Mouse (Mus musculus): Measurements from ENCODE around the gene Adprm. TPM values are rescaled to one million over a fixed set of nuclear protein-coding genes. Genes with fewer than 3 reads are reported as not detected.
"Not testable (repeated sequence)": the region's sequence is repeated elsewhere in the genome, so short reads cannot be mapped to it uniquely, and the experiment has no call there.

Gene Adprm
- 1 to 10 TPM; 5.6 to 7.8 TPM for total RNA-seq (2021)
- long read RNA-seq, experiment 1, transcript Adprm-201 (5 exons, 1,283 nt): major isoform, 5 of 7 reads
- long read RNA-seq, experiment 1, partial matches to known transcripts: 0 of 7 reads
- long read RNA-seq, experiment 1, other reads (novel, unspliced or antisense): 2 of 7 reads
- long read RNA-seq, experiment 2, partial matches to known transcripts: 0 of 4 reads
- long read RNA-seq, experiment 2, other reads (novel, unspliced or antisense): 0 of 4 reads

DNA sequence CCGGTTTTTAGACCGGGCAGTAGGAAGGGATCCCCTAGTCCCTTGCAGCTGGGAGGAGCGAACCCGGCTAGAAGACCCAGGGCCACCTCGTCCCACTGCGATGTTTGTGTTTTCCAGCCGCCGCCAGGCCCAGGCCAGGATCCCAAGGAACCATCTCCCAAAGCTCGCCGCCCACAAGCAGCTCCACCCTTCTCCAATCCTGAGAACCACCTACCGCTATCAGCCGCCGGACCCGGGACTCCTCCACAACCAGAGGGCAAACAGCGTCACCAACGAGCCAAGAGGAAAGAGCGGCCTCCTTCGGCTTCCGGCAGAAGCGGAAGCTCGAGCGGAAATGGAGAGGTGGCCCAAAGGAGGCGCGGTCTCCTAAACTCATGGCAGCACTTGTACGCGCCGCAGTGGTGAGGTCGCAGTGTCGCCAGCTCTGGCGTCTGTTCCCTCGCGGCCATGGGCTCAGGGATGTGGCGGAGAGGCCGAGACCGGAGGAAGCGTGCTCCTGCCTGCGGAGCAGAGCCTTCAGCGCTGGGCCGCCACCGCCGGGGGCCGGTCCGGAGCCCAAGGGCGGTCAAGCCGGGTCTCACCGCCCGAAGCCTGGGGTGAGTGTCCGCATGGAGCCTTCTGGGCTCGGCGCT lies at the start of gene Adprm, which contains the start of gene Sco1:
Adprm (minus strand) TSS at position 274 of the 632 bp plus-strand sequence.
Sco1 (plus strand) TSS at position 350 of the 632 bp plus-strand sequence.
- intact Hi-C loops (cut with DNase I; ENCODE audit: low total_unique reads): no loop called here
- DNase-seq: peak; percentile 89

DNA sequence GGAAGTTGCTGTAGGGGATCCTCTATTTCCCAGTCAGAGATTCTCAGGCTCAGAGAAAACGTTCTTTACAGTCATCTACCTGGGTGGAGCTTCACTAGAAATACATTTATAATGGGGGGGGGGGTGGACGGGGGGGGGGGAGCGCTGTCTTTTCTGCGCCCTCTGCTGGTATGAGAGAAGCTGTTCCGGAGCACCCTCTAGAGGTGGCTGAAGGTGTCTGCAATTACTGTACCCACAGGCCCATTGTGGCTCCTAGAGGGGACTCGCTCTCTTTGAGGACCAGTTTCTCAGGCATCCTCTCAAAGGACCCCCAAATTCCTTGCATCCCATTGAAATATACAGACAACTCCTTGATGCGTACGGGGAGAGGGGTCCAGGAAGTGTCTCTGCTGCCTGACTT lies 49.3 kb upstream of the Adprm start:
- intact Hi-C loops (cut with DNase I; ENCODE audit: low total_unique reads): no loop called here

DNA sequence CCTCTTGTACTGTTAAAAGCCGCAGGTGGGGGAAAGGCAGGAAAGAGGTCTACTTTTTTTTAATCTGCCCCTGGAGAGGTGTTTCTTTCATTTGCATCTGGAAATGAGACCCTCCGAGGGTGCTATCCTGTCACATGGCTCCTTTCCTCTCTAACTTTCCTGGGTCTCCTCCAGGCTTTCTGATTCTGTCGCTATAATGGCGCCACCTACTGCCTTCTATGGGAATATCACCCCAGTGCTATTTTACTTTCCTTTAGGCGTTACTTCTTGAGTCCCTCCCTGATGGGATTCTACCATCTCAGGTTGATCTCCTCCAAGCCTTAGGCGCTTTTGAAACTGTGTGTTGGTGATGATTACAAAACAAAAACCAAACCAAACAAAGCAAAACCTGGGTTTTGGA lies 47.8 kb upstream of the Adprm start:
- DNase-seq: no peak
- intact Hi-C loops (cut with DNase I; ENCODE audit: low total_unique reads): no loop called here

More for the DNA sequence above, 49.3 kb upstream of the Adprm start:
- DNase-seq: peak; percentile 39

DNA sequence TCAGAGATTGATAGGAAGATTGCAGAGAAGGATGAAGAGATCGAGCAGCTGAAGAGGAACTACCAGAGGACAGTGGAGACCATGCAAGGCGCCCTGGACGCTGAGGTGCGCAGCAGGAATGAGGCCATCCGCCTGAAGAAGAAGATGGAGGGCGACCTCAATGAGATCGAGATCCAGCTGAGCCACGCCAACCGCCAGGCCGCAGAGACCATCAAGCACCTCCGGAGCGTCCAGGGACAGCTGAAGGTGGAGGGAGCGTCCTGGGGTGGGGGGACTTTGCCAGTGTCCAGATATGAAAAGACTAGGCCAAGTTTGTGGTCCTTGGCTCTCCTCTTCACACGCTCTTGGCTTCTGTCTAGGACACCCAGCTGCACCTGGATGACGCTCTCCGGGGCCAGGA lies 46.8 kb upstream of the Adprm start:
- DNase-seq: no peak
- intact Hi-C loops (cut with DNase I; ENCODE audit: low total_unique reads): no loop called here

DNA sequence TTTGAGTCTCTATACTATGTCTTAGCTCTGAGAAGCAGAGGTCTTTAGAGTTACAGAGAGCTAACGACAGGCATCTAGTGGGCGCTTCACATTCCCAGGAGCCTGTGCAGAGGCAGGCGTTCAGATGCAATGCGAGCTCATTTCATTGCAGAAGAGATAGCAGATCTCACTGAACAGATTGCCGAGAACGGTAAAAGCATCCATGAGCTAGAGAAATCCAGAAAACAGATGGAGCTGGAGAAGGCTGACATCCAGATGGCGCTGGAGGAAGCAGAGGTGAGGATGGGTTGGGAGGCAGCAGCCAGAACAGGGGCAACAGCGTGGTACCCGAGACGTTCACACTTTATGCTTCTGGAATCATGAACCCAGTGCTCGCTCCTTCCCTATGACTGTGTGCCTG lies 46.0 kb upstream of the Adprm start:
- no peak for DNase-seq
- intact Hi-C loops (cut with DNase I; ENCODE audit: low total_unique reads): no loop called here

DNA sequence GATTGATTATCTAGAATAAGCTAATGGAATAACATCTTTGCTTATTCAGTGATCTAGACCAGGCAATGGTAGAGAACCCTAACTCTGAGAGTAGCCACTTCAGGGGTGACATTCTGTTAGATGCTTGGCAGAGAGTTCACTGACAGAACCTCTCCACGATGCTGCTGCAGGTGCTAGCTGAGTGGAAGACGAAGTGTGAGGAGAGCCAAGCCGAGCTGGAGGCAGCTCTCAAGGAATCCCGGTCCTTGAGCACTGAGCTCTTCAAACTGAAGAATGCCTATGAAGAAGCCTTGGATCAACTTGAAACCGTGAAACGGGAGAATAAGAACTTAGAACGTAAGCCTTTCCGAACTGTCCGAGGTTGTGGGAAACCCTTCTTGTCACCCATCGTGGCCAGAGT lies 45.3 kb upstream of the Adprm start:
- no peak for DNase-seq
- intact Hi-C loops (cut with DNase I; ENCODE audit: low total_unique reads): no loop called here

DNA sequence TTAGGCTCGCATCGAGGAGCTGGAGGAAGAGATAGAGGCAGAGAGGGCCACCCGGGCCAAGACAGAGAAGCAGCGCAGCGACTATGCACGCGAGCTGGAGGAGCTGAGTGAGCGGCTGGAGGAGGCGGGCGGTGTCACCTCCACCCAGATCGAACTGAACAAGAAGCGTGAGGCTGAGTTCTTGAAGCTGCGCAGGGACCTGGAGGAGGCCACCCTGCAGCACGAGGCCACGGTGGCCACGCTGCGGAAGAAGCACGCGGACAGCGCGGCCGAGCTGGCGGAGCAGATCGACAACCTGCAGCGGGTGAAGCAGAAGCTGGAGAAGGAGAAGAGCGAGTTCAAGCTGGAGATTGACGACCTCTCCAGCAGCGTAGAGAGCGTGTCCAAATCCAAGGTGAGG lies 42.1 kb upstream of the Adprm start:
- no peak for DNase-seq
- intact Hi-C loops (cut with DNase I; ENCODE audit: low total_unique reads): no loop called here

DNA sequence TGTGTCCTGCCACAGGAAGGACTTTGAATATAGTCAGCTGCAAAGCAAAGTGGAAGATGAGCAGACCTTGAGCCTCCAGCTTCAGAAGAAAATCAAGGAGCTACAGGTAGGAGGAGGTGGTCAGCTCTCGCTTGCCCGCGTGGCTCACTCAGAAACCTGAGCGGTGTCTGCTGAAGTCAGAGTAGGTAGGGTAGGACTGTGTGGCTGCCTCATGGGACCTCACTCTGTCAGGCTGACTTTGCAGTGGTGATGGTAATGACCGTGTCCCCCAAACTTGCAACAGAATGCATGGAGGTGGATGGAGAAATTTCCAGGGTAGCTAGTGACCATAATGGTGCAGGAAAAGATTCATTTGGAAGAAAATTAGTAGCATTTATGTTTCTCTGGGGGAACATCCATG lies 41.3 kb upstream of the Adprm start:
- DNase-seq: no peak
- intact Hi-C loops (cut with DNase I; ENCODE audit: low total_unique reads): no loop called here

DNA sequence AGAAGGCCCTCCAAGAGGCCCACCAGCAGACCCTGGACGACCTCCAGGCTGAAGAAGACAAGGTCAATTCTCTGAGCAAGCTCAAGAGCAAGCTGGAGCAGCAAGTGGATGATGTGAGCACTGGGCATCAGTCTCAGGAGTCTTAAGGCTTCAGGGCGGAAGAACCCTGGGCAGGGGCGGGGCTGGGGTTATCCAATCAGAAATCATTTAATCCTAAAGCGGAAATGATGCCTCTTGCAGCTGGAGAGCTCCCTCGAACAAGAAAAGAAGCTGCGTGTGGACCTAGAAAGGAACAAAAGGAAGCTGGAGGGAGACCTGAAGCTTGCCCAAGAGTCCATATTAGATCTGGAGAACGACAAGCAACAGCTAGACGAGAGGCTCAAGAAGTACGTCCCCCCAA lies 40.8 kb upstream of the Adprm start:
- intact Hi-C loops (cut with DNase I; ENCODE audit: low total_unique reads): no loop called here
- no peak for DNase-seq

DNA sequence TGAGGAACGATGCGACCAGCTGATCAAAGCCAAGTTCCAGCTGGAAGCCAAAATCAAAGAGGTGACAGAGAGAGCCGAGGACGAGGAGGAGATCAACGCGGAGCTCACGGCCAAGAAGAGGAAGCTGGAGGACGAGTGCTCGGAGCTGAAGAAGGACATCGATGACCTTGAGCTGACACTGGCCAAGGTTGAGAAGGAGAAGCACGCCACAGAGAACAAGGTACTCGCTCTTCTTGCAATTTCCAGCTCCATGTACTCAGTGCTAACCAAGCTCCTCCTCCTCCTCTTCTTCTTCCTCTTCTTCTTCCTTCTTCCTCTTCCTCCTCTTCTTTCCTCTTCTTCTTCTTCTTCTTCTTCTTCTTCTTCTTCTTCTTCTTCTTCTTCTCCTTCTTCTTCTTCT lies 40.0 kb upstream of the Adprm start:
- DNase-seq; intact Hi-C loops (cut with DNase I; ENCODE audit: low total_unique reads): not testable (repeated sequence)

DNA sequence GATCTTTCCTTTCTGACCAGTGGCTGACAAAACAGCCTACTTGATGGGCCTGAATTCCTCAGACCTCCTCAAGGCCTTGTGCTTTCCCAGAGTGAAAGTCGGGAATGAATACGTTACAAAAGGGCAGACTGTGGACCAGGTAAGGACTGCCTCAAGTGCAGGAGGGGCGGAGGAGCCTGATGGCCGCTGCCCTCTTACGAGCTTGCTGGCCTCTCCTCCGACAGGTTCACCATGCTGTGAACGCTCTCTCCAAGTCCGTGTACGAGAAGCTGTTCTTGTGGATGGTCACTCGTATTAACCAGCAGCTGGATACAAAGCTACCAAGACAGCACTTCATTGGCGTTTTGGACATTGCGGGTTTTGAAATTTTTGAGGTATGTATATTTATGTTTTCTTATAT lies 34.8 kb upstream of the Adprm start:
- intact Hi-C loops (cut with DNase I; ENCODE audit: low total_unique reads): no loop called here
- no peak for DNase-seq

DNA sequence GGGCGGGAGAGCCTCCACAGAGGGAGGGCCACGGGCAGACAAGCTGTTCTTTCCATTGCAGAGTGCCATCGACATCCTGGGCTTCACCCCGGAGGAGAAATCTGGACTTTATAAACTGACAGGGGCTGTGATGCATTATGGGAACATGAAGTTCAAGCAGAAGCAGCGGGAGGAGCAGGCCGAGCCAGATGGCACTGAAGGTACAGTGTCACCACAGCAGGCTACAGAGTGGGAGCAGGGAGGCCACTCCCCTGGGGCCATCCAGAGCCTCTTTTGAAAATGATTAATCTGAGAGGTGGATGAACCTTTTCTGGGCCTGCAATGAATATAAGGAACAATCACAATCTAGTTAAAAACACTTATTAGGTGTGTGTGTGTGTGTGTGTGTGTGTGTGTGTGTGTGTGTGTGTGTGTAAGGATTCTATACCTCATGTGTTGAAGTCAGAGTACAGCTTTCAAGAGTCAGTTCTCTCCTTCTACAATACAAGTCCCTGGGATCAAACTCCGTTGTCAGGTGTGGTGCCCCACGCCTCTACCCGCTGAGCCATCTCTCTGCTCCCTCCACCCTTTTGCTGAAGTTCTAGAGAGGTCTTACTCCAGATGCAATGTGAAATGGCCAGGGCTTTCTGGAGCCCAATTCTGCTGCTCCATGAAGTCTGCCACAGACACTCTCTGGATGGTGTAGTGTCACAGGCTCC lies 34.2 kb upstream of the Adprm start:
- DNase-seq: no peak
- intact Hi-C loops (cut with DNase I; ENCODE audit: low total_unique reads): no loop called here

DNA sequence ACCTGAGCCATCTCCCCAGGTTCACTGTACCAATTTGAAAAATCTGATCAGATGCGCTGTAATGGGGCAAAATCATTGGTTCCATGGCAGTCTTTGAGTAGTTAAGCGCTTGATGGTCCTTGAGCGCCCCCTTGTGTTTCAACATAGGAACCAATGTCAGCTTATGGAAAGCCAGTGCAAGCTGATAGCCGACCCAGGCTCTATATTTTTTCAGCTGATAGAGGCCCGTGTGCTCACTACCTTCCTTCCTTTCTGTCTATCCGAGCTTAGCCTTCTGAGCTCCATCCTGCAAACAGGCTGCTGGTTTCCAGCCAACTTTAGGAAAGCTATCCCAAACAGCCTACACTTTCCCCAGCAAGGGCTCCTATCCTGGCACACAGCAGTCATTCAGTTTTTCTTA lies 33.1 kb upstream of the Adprm start:
- peak; percentile 68 for DNase-seq
- intact Hi-C loops (cut with DNase I; ENCODE audit: low total_unique reads): no loop called here

DNA sequence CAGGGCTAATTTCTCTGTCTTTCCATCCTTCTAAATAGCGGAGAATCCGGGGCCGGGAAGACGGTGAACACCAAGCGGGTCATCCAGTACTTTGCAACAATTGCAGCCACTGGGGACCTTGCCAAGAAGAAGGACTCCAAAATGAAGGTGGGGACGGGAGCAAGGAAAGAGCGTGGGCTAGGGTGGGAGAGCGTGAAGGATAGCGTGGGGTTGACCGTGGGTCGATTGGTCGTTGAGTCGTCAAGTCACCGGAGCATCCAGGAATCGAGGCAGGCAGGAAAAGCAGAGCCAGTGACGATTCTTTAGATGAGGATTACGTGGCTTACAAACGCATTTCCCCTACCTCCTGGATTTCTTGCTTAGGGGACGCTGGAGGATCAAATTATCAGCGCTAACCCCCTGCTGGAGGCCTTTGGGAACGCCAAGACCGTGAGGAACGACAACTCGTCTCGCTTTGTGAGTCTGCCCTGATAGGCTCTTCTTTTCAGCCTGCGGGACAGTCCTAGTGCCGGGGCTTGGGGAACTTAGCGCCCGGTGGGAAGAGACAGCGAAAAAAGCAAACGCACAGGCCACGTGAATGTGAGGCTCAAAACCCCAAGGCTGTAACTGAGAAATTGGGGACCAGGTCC lies 31.4 kb upstream of the Adprm start:
- intact Hi-C loops (cut with DNase I; ENCODE audit: low total_unique reads): loop anchor here (5.0 kb wide), 1 partner anchor 177 kb away; no protein-coding TSS in a partner anchor

DNA sequence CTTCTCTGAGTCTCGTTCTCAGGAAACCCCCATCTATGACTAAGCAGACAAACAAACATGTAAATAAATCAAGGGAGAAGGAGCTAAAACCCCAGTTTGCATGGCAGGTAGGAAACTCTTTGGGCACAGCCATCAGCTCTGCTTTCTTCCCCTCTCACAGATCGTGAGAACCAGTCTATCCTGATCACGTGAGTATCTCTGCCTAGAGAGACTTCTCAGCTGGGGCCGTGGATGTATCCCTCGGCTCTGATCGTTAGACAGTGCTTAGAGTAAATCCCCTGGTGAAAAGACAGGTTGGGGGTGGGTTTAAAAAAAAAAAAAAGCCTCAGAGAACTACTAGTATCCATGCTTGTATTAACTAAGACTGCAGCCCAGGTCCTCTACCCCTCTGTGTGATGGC lies 30.8 kb upstream of the Adprm start:
- DNase-seq: no peak
- intact Hi-C loops (cut with DNase I; ENCODE audit: low total_unique reads): loop anchor here (5.0 kb wide), 1 partner anchor 176 kb away; no protein-coding TSS in a partner anchor

More for the DNA sequence above, 31.4 kb upstream of the Adprm start:
- DNase-seq: no peak

DNA sequence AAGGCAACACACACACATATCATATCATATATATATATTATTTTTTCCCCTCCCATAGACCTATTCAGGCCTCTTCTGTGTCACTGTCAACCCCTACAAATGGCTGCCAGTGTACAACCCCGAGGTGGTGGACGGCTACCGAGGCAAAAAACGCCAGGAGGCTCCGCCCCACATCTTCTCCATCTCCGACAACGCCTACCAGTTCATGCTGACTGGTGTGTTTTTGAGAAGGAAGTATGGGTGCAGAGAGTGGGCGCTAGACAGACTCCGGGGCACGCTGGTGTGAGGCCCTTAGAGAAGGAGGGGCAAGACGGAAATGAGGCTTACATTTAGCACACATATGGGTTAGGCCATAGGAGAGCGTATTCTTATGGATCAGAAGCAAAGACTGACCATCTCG lies 30.4 kb upstream of the Adprm start:
- intact Hi-C loops (cut with DNase I; ENCODE audit: low total_unique reads): loop anchor here (5.0 kb wide), 1 partner anchor 175 kb away; no protein-coding TSS in a partner anchor
- no peak for DNase-seq

DNA sequence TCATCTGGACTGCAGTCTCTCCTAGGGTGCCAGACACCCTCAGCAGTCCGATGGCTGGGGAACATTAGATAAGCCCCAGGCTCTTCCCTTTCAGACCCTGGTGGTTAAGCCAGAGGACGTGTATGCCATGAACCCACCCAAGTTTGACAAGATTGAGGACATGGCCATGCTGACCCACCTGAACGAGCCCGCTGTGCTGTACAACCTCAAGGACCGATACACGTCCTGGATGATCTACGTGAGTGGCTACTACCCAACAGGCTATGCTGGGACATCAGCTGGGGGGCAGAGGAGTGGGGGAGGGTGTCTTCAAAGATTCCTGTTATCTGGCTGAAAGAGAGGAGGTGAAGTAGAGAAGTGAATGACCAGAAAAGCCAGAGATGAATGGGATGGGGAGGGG lies 29.8 kb upstream of the Adprm start:
- intact Hi-C loops (cut with DNase I; ENCODE audit: low total_unique reads): loop anchor here (5.0 kb wide), 1 partner anchor 175 kb away; no protein-coding TSS in a partner anchor

DNA sequence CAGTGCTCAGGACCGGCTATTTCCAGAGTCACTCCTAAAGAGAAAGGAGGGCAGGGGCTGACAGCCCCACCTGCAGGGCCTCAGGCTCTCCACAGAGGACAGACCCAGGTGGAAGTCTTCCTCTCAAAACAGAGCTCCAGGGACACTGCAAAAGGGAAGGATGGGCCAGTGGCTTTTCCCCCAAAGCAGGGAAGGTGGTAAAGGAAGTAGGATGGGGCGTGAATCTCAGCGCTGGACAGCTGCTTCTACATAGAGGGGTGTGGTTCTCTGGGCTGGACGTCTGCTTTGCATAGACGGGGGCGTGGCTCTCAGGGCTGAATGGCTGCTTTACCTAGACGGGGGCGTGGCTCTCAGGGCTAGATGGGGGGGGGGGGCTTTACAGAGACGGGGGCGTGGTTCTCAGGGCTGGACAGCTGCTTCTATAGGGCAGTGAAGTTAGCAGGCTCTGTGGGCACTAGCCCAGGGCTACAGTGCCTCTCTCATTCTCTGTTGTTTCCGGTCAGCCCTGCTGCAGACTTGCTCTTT lies 28.8 kb upstream of the Adprm start:
- no peak for DNase-seq
- intact Hi-C loops (cut with DNase I; ENCODE audit: low total_unique reads): loop anchor here (5.0 kb wide), 1 partner anchor 174 kb away; no protein-coding TSS in a partner anchor

More for the DNA sequence above, 29.8 kb upstream of the Adprm start:
- DNase-seq: no peak

DNA sequence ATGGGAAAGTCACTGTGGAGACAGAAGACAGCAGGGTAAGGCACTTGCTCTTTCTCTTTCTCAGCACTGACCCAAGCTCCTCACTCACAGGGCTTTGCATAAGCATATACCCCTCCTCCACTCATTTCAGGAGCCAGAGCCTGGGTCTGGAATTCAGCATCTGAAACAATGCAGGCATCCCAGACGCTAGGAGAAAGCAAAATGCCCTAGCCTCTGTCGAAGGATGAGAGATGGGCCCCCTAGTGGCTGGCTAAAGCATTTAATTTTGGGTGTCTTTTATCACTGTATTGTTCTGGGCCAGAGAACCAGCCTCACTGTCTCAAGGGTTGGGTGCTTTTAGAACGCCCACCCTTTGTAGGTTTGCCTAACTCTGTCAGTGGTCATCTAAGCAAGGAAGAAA lies 27.8 kb upstream of the Adprm start:
- intact Hi-C loops (cut with DNase I; ENCODE audit: low total_unique reads): loop anchor here (5.0 kb wide), 1 partner anchor 173 kb away; no protein-coding TSS in a partner anchor
- DNase-seq: peak; percentile 59

DNA sequence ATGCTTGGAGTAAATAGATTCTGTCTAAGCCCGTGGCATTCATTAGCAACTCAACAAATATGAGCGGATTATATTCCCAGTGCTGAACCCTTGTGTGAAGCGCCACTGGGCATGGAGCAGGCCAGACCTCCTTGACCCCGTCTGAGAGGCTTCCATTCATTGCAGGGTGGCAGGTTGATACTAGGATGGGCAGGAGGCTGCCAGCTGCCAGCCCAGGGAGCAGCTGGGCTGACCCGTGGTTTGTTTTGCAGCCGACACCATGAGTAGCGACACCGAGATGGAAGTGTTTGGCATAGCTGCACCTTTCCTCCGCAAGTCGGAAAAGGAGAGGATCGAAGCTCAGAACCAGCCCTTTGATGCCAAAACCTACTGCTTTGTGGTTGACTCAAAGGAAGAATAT lies 27.3 kb upstream of the Adprm start:
- intact Hi-C loops (cut with DNase I; ENCODE audit: low total_unique reads): loop anchor here (2.0 to 5.0 kb wide), 2 partner anchors 51 to 172 kb away; no protein-coding TSS in a partner anchor
- DNase-seq: no peak

Measured in gastrocnemius, postnatal 14 days (tissue).